20 mouse cellular contexts compared by ENCODE assay signal in genomic region chr9:119547128-119547527, GRCm38 (mm10). TPM values are rescaled to one million over a fixed set of nuclear protein-coding genes. Genes with fewer than 3 reads are reported as not detected.
"Had no signal": no experiment of that assay in that cellular context is flagged by ENCODE, and none has a peak within 500 bp of the region (broad histone marks: within the 10 kb centered on the region; RNA-seq: fewer than 3 reads in every experiment).

No protein-coding gene starts in this region.

- H3K9ac ChIP-seq: lung, embryonic 15.5 days; midbrain, embryonic 13.5 days; neural tube, embryonic 13.5 days; neural tube, embryonic 15.5 days had no signal

- ATAC-seq: lung, postnatal 0 days; midbrain, embryonic 13.5 days; midbrain, embryonic 16.5 days had no signal

- H3K27me3 ChIP-seq: lung, embryonic 15.5 days; neural tube, embryonic 13.5 days had no signal

- H3K27ac ChIP-seq: lung, embryonic 15.5 days; macrophage; midbrain, embryonic 13.5 days; neural tube, embryonic 13.5 days; neural tube, embryonic 15.5 days had no signal

- H3K9me3 ChIP-seq: lung, embryonic 15.5 days; midbrain, embryonic 13.5 days; neural tube, embryonic 13.5 days; neural tube, embryonic 15.5 days had no signal

- H3K4me3 ChIP-seq: lung, embryonic 15.5 days; megakaryocyte, embryonic 14.5 days; midbrain, embryonic 13.5 days; myocyte; neural tube, embryonic 13.5 days; neural tube, embryonic 15.5 days had no signal

- H3K36me3 ChIP-seq: lung, embryonic 15.5 days; midbrain, embryonic 13.5 days; neural tube, embryonic 13.5 days; neural tube, embryonic 15.5 days had no signal

- DNase-seq: lung, adult 2 months; lung, postnatal 14 days; lung, postnatal 36 days; right cerebral cortex, adult 18-20 months; right cerebral cortex, postnatal 25 days; right cerebral cortex, postnatal 4 days; spleen, adult 18-20 months; thymus, adult 18-20 months; thymus, postnatal 14 days; thymus, postnatal 36 days had no signal

- H3K4me1 ChIP-seq: lung, embryonic 15.5 days; megakaryocyte, embryonic 14.5 days; midbrain, embryonic 13.5 days; neural tube, embryonic 13.5 days; neural tube, embryonic 15.5 days had no signal

- H3K4me2 ChIP-seq: lung, embryonic 15.5 days; midbrain, embryonic 11.5 days; midbrain, embryonic 13.5 days; neural tube, embryonic 13.5 days; neural tube, embryonic 15.5 days had no signal

RNA-seq across cellular contexts. Expression of gene Scn5a, which starts 31.7 kb away (rescaled TPM):
- polyA plus RNA-seq: macrophage had no signal
